Mouse (Mus musculus): ENCODE data around the gene Sgip1.

Gene Sgip1

DNA sequence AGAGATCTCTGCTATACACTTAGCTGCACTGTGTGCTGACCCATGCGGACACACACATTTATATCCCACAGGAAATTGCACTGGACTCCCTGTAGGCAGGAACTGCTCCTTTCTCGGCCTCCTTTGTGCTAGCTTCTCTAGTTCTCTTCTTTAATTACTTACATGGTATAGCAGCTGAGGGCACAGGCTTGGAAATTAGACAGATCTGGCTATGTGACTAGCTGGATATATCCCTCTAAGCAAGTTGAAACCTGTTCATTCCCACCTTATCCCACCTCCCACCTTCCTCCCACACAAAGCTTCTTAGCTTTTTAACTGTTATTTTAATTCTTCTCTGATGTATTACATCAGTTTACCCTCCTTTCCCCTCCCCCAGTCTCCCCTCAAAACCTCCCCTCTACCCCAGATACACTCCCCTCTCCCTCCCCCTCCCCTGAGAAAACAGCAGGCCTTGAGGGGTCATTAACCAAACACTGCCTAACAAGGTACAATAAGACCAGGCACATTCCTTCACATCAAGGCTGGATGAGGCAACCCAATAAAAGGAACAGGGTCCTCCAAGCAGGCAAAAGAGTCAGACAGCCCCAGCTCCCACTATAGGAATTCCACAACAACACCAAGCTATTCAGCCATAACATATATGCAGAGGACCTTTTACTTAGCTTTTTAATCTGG, 34.6 kb downstream of the Sgip1 start:
- CTCF ChIA-PET: no interaction called here

DNA sequence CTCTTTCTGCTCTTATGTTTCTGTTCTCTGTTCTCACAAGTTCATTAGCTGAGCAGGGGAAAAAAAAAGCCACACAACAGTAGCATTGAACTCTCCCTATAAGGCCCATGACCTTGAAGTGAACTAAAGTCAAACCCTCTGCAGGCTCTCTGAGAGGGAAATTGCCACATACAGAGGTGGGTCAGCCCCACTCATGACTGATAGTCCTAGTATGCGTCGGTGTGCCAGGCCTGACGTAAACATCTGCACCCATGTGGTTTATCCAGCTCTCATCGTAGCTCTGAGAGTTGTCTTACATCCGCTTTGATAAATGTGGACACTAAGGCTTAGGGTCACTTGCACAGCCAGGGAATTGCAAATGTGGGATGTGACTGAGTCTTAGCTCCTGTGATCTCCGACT, 38.8 kb downstream of the Sgip1 start:
- CTCF ChIA-PET: no interaction called here

DNA sequence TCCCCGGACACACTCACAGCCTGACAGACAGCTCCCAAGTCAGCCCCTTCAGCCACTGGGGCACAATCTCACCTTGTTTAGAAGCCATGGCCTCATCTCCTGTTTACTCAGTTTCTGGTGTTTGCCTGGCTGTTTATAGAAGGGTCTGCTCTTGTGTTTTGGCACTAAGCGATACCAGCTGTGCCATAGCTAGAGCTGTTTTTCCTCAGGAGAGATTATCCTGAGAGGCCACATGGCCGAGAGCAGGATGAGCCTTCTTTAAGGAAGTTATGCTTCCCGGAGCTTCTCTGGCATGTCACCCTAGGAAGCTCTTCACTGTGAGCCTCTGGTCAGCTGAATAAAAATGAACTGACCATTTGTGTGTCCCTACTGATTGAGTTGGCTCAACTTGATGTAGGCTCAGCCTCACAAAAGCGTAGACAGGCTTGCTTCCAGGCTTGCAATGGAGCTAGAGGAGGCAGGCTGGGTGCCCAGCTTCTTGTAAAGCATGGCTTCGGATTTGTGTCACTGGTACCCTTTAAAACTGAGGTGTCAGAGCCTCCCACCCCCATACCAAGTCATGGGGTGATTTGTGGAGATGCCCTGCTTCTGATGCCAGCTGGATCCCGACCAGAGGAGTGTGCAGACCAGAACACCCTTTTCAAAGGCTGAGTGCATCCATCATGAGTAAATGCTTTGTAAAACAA, 42.1 kb downstream of the Sgip1 start:
- CTCF ChIA-PET: no interaction called here

DNA sequence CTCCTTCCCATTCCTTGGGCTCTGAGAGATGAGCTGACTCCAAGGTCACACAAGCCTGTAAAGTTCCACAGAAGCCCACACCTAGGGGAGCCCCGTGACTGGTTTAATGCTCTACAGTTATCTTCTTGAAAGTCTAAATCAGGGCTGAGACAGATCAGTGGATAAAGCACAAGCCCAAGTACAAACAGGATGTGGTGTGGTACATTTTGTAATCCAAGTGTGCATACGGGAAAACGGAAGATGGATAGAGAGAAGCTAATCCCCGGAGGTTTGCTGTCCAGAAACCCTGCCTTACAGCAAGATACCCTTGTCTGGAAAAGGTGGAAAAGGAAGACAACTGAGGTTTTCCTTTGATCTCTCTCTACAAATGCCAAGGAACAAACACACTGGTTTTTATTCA, 44.1 kb downstream of the Sgip1 start:
- CTCF ChIA-PET: no interaction called here

GRCm38 (mm10) chr4:102792100-102792790, 51.1 kb downstream of the Sgip1 start:
- CTCF ChIA-PET: no interaction called here

DNA sequence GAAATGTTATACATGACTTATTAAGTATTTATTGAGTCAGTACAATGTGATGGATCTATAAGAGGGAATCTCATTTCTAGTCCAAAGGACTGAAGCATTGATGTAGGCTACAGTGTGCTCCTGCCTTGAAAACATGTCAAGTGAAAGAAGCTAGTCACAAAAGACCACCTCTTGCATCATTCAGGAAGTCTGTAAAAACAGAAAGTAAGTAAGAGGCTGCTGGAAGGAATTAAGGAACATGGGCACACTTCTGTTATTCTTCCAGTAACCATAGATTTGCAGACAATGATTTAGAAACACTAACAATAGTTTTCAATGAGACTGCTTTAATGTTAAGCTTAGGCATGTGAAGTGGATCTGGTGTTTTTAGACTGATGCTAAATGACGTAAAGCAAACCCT, 60.4 kb downstream of the Sgip1 start:
- CTCF ChIA-PET: no interaction called here

GRCm38 (mm10) chr4:102801936-102802335, 60.8 kb downstream of the Sgip1 start:
- CTCF ChIA-PET: no interaction called here

- CTCF ChIA-PET: no interaction called here
Measured at GRCm38 (mm10) chr4:102804611-102805010, 63.5 kb downstream of the Sgip1 start.

- CTCF ChIA-PET: no interaction called here
Measured at GRCm38 (mm10) chr4:102806987-102807386, 65.9 kb downstream of the Sgip1 start.

DNA sequence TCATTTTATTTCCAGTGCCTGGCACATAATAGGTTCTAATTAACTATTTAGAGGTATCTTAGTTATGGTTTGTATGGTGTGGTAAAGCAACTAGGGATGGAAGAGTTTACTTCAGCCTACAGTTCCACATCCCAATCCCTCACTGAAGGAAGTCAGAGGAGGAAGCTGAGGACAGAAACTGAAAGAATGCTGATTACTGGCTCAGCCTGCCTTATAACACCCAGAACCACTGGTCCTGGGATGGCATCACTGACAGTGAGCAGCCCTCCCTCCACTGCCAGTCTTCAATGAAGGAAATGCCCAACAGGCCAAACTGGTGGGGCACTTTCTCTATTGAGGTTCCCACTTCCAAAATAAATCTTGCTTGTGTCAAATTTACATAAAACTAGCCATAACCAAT, 67.2 kb downstream of the Sgip1 start:
- CTCF ChIA-PET: no interaction called here

DNA sequence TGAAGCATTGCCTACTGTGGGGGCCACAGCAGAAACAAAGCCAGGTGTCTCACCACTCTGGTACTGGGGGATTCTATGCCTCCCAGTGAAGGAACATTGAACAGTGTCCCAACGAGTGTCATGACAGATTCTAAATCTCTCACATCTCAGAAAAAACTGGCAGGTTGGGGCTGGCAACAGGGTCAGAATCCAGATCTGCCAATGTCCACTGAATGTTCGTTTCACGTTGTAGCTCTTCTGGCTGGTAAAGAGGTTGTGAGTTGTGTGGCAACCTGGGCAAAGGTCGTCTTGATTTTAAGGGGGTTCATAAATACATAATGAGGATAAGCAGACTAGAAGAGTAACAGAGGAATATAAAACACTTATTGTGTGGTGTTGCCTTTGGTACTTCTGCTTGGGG, 68.2 kb downstream of the Sgip1 start:
- CTCF ChIA-PET: no interaction called here

GRCm38 (mm10) chr4:102810277-102810676, 69.2 kb downstream of the Sgip1 start:
- CTCF ChIA-PET: no interaction called here

DNA sequence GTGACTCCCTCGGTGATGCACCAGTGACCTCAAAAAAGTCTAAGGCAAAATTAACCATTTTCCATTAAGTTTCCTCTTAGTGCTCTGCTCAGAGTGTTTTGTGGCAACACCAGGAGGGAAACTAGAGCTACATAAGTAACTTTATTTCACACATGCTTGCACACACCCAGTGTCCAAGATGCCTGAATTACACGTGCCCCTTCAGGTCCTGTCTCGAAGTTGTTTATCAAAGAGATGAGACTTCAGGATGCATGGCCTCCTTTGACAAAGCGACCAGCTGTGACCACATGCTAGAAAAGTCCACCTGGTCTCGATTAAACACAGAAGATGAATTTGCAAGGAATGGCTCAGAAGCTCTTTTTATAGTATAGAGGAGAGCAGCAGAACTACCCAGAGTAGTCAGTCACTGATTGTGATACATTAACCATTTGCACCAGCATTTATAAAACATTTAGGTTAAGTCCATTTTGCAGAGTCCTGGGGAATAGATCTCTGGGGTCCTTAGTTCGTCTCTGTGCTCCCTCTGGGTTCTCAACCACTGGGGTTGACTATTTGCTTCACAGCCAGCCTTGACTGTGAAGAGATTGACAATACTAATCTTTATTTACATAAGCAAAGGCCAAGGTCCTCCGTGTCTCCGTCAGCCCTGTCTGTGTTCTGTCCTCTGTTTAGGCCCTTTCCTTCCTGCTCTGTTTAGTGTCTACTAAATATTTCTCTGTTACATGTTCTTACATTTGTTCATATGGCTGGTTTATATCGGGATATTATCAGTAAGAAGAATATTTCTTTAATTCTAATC, 70.1 kb downstream of the Sgip1 start:
- CTCF ChIA-PET: no interaction called here

DNA sequence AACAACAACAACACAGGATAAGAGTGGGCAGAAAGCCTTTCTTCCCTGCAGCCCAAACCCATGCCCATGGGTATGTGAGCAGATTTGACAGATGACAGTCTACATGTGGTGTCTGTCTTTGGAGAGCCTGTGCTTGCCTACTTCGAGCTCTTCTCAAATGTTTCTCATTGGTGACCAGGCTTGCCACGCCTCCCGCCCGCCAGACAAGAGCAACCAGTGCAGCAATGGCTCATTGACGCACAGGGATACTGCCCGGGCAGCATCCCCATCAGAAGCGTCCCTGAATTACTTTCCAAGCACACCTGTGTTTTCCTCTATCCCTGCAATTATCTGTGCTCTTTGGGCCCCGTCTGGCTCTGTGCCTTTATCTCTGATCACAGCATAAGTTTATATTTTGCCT, 72.2 kb downstream of the Sgip1 start:
- CTCF ChIA-PET: interaction anchor here (0.7 kb wide), 1 partner anchor 570 kb away, joined by 3 read pairs; no protein-coding TSS in a partner anchor

GRCm38 (mm10) chr4:102821786-102822185, 80.7 kb downstream of the Sgip1 start:
- CTCF ChIA-PET: no interaction called here

DNA sequence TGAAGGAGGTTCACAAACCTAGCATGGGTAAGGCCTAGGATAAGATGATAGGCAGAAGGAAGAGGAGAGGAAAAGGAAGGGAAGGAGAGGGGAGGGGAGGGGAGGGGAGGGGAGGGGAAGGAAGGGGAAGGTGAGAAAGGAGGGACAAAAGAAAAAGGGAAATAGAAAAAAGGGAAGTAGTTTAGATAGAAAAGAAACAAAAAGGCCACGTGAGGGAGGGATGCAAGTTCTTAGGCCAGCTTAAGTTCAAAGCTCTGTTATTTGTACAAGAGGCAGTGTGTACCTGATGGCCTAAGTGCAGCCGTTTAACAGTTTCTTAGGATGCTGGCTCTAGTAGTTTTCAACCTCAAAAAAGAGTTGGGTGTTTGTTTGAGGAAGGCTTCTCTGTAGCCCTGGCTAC, 83.4 kb downstream of the Sgip1 start:
- CTCF ChIA-PET: no interaction called here

DNA sequence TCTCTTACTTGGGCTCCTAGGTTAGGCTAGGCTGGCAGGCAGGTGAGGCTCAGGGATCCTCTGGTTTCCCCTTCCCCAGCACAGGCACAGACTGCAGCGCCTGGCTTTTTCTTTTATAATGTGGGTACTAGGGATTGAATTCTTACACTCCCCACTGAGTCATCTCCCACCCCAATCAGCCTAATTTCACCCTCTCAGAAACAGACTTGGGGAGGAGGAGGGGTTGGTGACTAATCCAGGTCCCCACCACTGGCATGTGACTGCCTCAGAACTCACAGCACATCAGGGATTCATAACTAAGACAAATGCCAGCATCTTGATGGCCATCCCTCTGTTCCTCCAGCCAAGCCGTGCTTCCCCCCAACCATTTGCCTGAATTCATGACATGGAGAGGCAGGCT, 85.1 kb downstream of the Sgip1 start:
- CTCF ChIA-PET: no interaction called here

DNA sequence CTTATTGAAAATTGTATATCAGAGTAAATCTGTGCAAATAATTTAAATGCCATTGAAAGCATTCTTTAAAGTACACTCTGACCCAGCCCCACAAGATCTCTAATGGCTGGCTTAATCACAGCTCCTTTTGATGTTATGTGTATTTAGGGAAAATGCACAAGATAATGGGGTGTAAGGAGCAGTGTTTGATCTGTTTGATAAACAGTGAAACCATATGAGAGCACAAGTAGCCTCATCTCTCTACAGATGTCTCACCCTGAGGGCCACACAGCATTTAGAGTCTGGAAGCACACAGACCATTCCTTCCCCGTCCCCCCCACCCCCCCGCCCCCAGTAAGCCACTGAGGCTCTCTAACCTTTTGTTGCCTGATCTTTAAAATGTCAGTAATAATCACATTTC, 87.4 kb downstream of the Sgip1 start:
- CTCF ChIA-PET: no interaction called here

- CTCF ChIA-PET: no interaction called here
Measured at GRCm38 (mm10) chr4:102833191-102833590, 92.1 kb downstream of the Sgip1 start.

GRCm38 (mm10) chr4:102833726-102834125, 92.6 kb downstream of the Sgip1 start:
- CTCF ChIA-PET: no interaction called here

- CTCF ChIA-PET: no interaction called here
Measured at GRCm38 (mm10) chr4:102834710-102835109, 93.6 kb downstream of the Sgip1 start.

GRCm38 (mm10) chr4:102840062-102840798, 99.1 kb downstream of the Sgip1 start:
- CTCF ChIA-PET: no interaction called here
